Mouse (Mus musculus) large intestine, adult 2 months (tissue): ENCODE measurements around the gene Wfdc17. TPM values are rescaled to one million over a fixed set of nuclear protein-coding genes. Genes with fewer than 3 reads are reported as not detected.
A peak's percentile ranks its signal among the peaks of the same experiment; 100 is the strongest.

Source experiments
- DNase-seq: peaks from one replicate; pipeline ENCODE4 v3.0.0-alpha.2; 2012; ENCODE audit warnings: low read depth, low spot score
- WGBS: fragments of 180-500 bp; shearing (Covaris S2); methylation state at CpG from one replicate; pipeline ENCODE4 v1.1.7; 2018; 5-methylcytosine and 5-hydroxymethylcytosine counted together
- polyA plus RNA-seq: library from polyadenylated mRNA; depleted of rRNA; stranded (reverse); fragments of >200 nt; gene quantifications from 2 replicates; pipeline ENCODE4 v1.2.3, GENCODE M21; 2012; rRNA removed

The Wfdc17 gene
- polyA plus RNA-seq, 1 experiment = 3.3 TPM

GRCm38 (mm10) chr11:83737109-83737558, 33.3 kb downstream of the Wfdc17 start:
- 74% methylated on average over 3 of the region's 3 CpGs for WGBS
- no peak for DNase-seq

GRCm38 (mm10) chr11:83739241-83739640, 35.5 kb downstream of the Wfdc17 start:
- 27% methylated on average over 5 of the region's 5 CpGs for WGBS
- DNase-seq = peak; percentile 21

- WGBS = 41% methylated on average over 4 of the region's 4 CpGs
- DNase-seq = no peak
Measured at GRCm38 (mm10) chr11:83740443-83740991, 36.7 kb downstream of the Wfdc17 start.

GRCm38 (mm10) chr11:83741841-83742240, 38.0 kb downstream of the Wfdc17 start:
- DNase-seq = no peak

GRCm38 (mm10) chr11:83742731-83743355, 39.1 kb downstream of the Wfdc17 start:
- WGBS = 55% methylated on average over 9 of the region's 9 CpGs
- no peak for DNase-seq

More at GRCm38 (mm10) chr11:83741841-83742240, 38.0 kb downstream of the Wfdc17 start:
- WGBS = 72% methylated on average over 5 of the region's 5 CpGs

- 81% methylated on average over 3 of the region's 3 CpGs for WGBS
- DNase-seq = no peak
Measured at GRCm38 (mm10) chr11:83743525-83743924, 39.7 kb downstream of the Wfdc17 start.

- WGBS = 63% methylated on average over 4 of the region's 4 CpGs
- DNase-seq = no peak
Measured at GRCm38 (mm10) chr11:83746152-83746551, 42.4 kb downstream of the Wfdc17 start.

- DNase-seq = no peak
- WGBS = 74% methylated on average over 5 of the region's 5 CpGs
Measured at GRCm38 (mm10) chr11:83746681-83747080, 42.9 kb downstream of the Wfdc17 start, which contains the start of gene Wfdc21. Gene Wfdc21, plus strand, starts transcription at chr11:83746940.

- DNase-seq = no peak
- WGBS = 52% methylated on average over 6 of the region's 6 CpGs
Measured at GRCm38 (mm10) chr11:83747376-83748265, 43.8 kb downstream of the Wfdc17 start.

- under 1% methylated on average over 47 of the region's 47 CpGs for WGBS
- DNase-seq = peak; percentile 72
Measured at GRCm38 (mm10) chr11:83753581-83754181, 49.9 kb downstream of the Wfdc17 start, which contains the start of gene Heatr6. Gene Heatr6, plus strand, starts transcription at chr11:83753696.

GRCm38 (mm10) chr11:83754227-83754626, 50.4 kb downstream of the Wfdc17 start:
- 4% methylated on average over 8 of the region's 8 CpGs for WGBS
- DNase-seq = no peak

Other genes with a start within 250 kb of the Wfdc17 start
- 2.1 and 5.6 TPM in 2 replicates for gene Mmp28, start 240.9 kb upstream of the Wfdc17 start, polyA plus RNA-seq
- gene Taf15, start 230.9 kb upstream of the Wfdc17 start, polyA plus RNA-seq = 10.5 and 13.9 TPM in 2 replicates
- gene Heatr9, start 181.8 kb upstream of the Wfdc17 start, polyA plus RNA-seq = 0.04 and 0.05 TPM in 2 replicates
- 194 and 322 TPM in 2 replicates for gene Ccl5, start 173.5 kb upstream of the Wfdc17 start, polyA plus RNA-seq
- gene Ccl9, start 125.4 kb upstream of the Wfdc17 start, polyA plus RNA-seq = 9.1 and 16.9 TPM in 2 replicates
- 122 and 165 TPM in 2 replicates for gene Ccl6, start 110.9 kb upstream of the Wfdc17 start, polyA plus RNA-seq
- not detected in 2 replicates for gene Rpl9-ps1, start 58.4 kb upstream of the Wfdc17 start, polyA plus RNA-seq
- 2.1 and 2.5 TPM in 2 replicates for gene Ccl3, start 54.6 kb upstream of the Wfdc17 start, polyA plus RNA-seq
- gene Ccl4, start 41.4 kb upstream of the Wfdc17 start, polyA plus RNA-seq = 2.7 and 4.5 TPM in 2 replicates
- gene Wfdc18, start 5.0 kb downstream of the Wfdc17 start, polyA plus RNA-seq = not detected in 2 replicates
- 0.86 and 2.0 TPM in 2 replicates for gene Wfdc21, start 42.9 kb downstream of the Wfdc17 start, polyA plus RNA-seq
- 12.1 and 24.6 TPM in 2 replicates for gene Heatr6, start 49.7 kb downstream of the Wfdc17 start, polyA plus RNA-seq
- 14.4 and 17.7 TPM in 2 replicates for gene Hnf1b, start 146.1 kb downstream of the Wfdc17 start, polyA plus RNA-seq
- gene Ddx52, start 238.1 kb downstream of the Wfdc17 start, polyA plus RNA-seq = 4.2 and 5.5 TPM in 2 replicates